Mouse (Mus musculus) mouse embryonic stem cell (cell line): ENCODE data around the gene 4931428F04Rik.

Experiments
- in situ Hi-C, 2 experiments: fragments of 300-500 bp; cut with MboI; formaldehyde crosslinking; loops; 1 replicate in 1 of 2; 3 replicates in 1 of 2; pipeline ENCODE4 v1.14.3; 2019 to 2020; ENCODE audit warnings: low sequenced_read_pairs in 2 of 2, low pct_unique_long_range_greater_than_20kb in 1 of 2, mixed read lengths in 1 of 2; ENCODE audit not compliant: unreplicated experiment in 1 of 2

Gene 4931428F04Rik

GRCm38 (mm10) chr8:105289805-105290460 lies at the start of gene 4931428F04Rik:
4931428F04Rik (minus strand) TSS chr8:105289864.
- in situ Hi-C loops: loop anchor here (10.0 kb wide), 3 partner anchors 155 to 225 kb away; partner anchors contain the start of gene Ces4a (in 1 of the 2)

GRCm38 (mm10) chr8:105338992-105339391 lies 49.3 kb upstream of the 4931428F04Rik start:
- in situ Hi-C loops: no loop called here

GRCm38 (mm10) chr8:105336373-105337130 lies 46.9 kb upstream of the 4931428F04Rik start:
- in situ Hi-C loops: no loop called here

GRCm38 (mm10) chr8:105332523-105332922 lies 42.9 kb upstream of the 4931428F04Rik start:
- in situ Hi-C loops: no loop called here

GRCm38 (mm10) chr8:105331931-105332330 lies 42.3 kb upstream of the 4931428F04Rik start:
- in situ Hi-C loops: no loop called here

- in situ Hi-C loops: no loop called here
These were observed 41.8 kb upstream of the 4931428F04Rik start for GRCm38 (mm10) chr8:105331469-105331868.

- in situ Hi-C loops: no loop called here
These were observed 40.7 kb upstream of the 4931428F04Rik start for GRCm38 (mm10) chr8:105330325-105330724.

- in situ Hi-C loops: no loop called here
These were observed 37.3 kb upstream of the 4931428F04Rik start for GRCm38 (mm10) chr8:105326968-105327367.

- in situ Hi-C loops: no loop called here
These were observed 36.5 kb upstream of the 4931428F04Rik start, which contains the start of the genes Lrrc29 and Tmem208 for GRCm38 (mm10) chr8:105326141-105326672. Lrrc29 (minus strand) TSS chr8:105326278. Tmem208 (plus strand) TSS chr8:105326354.

- in situ Hi-C loops: no loop called here
These were observed 36.0 kb upstream of the 4931428F04Rik start for GRCm38 (mm10) chr8:105325641-105326093.

- in situ Hi-C loops: no loop called here
These were observed 33.5 kb upstream of the 4931428F04Rik start for GRCm38 (mm10) chr8:105323183-105323582.

- in situ Hi-C loops: no loop called here
These were observed 29.1 kb upstream of the 4931428F04Rik start for GRCm38 (mm10) chr8:105318662-105319190.

GRCm38 (mm10) chr8:105317941-105318340 lies 28.3 kb upstream of the 4931428F04Rik start:
- in situ Hi-C loops: no loop called here

GRCm38 (mm10) chr8:105315073-105315769 lies 25.6 kb upstream of the 4931428F04Rik start:
- in situ Hi-C loops: no loop called here

GRCm38 (mm10) chr8:105313622-105314402 lies 24.1 kb upstream of the 4931428F04Rik start:
- in situ Hi-C loops: no loop called here

- in situ Hi-C loops: no loop called here
These were observed 23.3 kb upstream of the 4931428F04Rik start for GRCm38 (mm10) chr8:105312891-105313481.

GRCm38 (mm10) chr8:105311718-105312117 lies 22.1 kb upstream of the 4931428F04Rik start:
- in situ Hi-C loops: no loop called here
